Mouse (Mus musculus) adrenal gland (tissue): ENCODE measurements around the gene Klhl31.

Source experiments
- intact Hi-C: fragments of 180-260 bp; cut with DNase I; formaldehyde crosslinking; loops from one replicate; pipeline ENCODE4 v1.15.1; 2025

The Klhl31 gene

GRCm38 (mm10) chr9:77622874-77623273 is 13.4 kb upstream of the Klhl31 start:
- intact Hi-C loops = no loop called here

DNA sequence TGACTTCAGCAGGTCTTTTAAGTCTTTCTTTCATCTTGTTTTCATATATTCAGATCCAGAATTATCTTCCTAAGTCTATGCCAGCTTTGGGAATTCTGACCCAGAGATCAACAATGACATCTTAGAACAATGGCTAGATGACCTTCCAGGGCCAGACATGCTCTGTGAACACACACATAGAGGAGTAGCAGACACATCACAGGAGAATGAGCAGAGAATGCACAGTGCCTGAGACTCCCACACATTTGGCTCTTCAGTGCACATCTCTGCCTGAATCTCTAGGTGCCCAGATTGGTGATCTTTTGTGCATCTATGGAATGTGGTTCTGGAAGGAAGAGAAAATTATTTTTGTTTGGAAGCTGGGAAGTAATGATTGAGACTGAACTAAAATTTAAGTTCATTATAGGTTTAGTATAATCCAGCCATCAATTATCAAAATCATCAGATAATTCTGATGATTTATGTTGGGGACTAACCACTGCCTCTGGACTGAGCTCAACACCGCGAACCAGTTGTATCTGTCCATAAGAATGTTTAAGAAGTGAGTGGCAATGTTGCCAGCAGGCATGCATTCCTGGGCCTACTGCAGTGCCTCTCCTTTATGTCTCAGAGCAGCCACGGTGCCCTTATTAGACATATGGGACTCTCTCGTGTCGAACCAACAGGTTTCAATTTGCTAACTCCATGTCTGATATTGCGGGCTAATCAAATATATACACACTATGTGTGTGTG is 12.8 kb upstream of the Klhl31 start:
- intact Hi-C loops = no loop called here

DNA sequence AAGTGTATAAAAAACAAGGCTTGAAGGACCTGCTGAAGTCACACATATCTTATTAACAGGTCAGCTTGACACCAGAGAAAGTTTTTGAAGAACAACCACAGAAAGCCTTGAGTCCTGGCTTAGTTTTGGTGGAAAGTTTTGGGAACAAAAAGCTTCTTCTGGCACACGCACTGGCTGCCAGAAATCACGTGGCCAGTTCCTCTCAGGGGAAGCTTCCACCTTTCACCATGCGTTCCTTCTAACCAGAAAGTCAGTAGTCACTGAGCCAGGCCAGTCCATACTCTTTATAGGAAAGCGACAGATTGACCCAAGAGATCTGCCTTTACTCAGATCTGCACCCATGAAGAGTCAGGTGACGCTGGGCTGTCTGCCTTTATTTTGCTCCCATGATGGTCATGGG is 12.1 kb upstream of the Klhl31 start:
- intact Hi-C loops = no loop called here

DNA sequence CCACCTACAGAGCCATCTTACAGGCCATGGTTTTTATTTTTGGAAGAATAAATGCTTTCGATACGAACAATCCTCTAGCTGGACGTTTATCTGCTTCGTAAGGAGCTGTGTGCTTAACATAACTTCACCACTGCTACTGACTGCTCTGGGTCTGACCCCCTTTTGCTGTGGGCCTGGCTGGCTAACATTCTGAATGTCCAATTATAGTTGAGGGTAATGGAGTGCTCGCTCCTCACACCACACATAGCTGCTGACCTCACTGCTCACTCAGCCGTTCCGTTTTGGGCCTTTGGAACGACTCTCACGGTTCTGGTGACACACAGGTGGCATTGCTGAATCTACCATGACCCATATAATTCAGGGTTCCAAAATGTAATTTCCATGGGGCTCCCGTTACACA is 7.6 kb upstream of the Klhl31 start:
- intact Hi-C loops = no loop called here

DNA sequence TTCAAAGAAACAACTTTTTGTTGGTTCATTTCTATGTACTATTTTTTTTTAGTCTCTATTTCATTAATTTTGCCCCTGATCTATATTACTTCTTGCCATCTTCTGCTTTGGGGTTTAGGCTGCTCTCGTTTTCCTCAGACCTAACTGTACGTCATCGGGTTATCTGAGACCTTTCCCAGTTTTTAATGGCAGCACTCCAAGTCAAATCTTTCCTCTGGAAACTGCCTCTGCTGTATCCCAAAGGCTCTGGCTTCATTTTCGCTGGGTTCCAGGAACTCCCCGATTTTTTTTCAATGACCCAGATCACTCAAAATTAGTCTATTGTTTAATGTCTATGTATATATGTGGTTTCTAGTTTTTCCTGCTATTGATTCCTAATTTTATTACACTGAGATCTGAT is 6.6 kb upstream of the Klhl31 start:
- intact Hi-C loops = no loop called here

- intact Hi-C loops = no loop called here
These were observed 5.5 kb upstream of the Klhl31 start for GRCm38 (mm10) chr9:77630764-77631163.

GRCm38 (mm10) chr9:77632432-77632831 is 3.9 kb upstream of the Klhl31 start:
- intact Hi-C loops = no loop called here

- intact Hi-C loops = no loop called here
These were observed 297 bp upstream of the Klhl31 start for GRCm38 (mm10) chr9:77636003-77636402.

DNA sequence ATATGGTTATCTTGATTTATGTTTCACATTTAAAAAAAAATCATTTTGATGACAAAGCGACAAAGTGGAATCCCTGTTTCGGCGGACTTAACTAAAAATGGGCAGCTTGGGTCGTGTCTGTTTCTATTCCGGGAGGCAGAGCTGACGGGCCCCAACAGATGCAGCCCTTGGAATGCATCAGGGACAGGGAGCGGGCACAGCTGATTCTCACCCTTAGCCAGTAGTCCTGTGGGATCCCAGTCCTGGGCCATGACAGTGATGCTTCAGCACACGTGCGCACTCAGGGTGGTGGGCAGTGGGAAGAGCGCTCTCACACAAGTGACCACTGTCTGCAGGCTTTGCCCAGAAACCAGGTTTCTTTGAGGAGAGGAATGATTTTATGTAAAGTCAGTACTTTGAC is 1.1 kb downstream of the Klhl31 start:
- intact Hi-C loops = no loop called here

DNA sequence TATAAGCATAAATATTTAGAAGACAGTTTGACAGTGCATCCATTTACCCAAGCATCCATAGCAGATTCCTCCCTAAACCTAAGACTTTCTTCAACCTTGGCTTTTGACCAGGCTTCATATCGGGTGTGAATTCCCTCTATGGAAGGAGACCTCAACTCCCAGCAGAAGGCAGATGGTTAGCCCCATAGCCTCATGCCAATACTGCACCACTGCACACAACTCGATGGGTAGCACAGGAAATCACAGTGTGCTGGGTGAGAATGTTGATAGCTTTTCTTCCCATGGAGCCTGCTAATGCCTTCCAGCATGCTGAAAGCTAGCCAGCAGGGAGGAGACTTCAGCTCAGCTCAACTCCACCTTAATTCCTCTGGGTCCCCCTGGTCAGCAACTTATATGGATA is 8.9 kb downstream of the Klhl31 start:
- intact Hi-C loops = no loop called here

DNA sequence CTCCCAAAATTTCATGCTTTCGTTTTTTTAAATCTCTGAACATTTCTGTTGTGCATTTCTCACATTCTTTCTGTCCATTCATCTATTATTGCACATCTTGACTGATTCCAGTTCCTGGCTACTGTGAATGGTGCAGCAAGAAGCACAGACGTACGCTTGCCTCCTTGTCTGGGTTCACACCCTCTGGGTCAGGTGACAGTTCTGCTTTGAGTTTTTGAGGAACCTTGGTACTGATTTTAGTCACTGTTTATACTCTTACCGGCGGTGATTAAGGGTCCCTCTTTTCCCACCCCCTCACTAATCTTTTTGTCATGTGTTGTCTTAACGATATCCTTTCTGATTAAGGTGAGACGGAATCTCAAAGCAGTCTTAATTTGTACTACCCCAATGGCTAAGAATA is 15.5 kb downstream of the Klhl31 start:
- intact Hi-C loops = no loop called here

- intact Hi-C loops = no loop called here
These were observed 17.6 kb downstream of the Klhl31 start for GRCm38 (mm10) chr9:77653907-77654306.

DNA sequence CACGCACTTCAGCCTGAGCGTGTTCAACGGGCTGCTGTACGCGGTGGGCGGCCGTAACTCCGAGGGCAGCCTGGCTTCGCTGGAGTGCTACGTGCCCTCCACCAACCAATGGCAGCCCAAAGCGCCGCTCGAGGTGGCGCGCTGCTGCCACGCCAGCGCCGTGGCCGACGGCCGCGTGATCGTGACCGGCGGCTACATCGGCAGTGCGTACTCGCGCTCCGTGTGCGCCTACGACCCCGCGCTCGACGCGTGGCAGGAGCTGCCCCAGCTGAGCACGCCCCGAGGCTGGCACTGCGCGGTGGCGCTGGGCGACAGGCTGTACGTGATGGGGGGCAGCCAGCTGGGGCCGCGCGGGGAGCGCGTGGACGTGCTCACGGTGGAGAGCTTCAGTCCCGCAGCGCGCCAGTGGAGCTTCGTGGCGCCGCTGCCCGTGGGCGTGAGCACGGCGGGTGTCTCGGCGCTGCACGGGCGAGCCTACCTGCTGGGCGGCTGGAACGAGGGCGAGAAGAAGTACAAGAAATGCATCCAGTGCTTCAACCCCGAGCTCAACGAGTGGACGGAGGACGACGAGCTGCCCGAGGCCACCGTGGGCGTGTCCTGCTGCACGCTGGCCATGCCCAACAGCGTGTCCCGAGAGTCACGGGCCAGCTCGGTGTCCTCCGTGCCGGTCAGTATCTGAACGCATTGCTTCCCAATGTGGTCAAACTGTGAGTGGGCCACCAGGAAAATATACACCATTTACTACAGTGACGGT is 19.1 kb downstream of the Klhl31 start:
- intact Hi-C loops = loop anchor here (5.0 kb wide), 2 partner anchors 102 to 127 kb away; no protein-coding TSS in a partner anchor

GRCm38 (mm10) chr9:77655935-77656288 is 19.6 kb downstream of the Klhl31 start:
- intact Hi-C loops = loop anchor here (5.0 kb wide), 2 partner anchors 101 to 126 kb away; no protein-coding TSS in a partner anchor

DNA sequence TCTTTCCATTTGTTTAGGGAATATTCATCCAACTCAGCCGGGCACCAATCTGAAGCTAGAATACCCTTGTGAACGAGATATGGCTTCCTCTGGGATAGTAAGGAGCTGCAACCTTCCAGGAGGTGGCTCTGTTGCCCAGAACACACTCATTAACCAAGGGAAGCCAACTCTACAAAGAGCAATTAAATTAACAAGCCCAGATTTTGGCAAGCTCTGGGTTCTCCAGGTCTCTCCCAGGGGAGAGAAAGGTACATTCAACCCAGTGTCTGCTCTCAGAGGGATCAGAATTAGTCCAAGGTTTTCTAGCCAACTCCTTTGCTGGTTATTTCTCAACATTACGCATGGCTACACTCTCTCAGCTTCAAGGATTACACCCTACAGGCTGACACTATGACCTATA is 26.6 kb downstream of the Klhl31 start:
- intact Hi-C loops = no loop called here

- intact Hi-C loops = no loop called here
These were observed 33.8 kb downstream of the Klhl31 start for GRCm38 (mm10) chr9:77670095-77670494.

DNA sequence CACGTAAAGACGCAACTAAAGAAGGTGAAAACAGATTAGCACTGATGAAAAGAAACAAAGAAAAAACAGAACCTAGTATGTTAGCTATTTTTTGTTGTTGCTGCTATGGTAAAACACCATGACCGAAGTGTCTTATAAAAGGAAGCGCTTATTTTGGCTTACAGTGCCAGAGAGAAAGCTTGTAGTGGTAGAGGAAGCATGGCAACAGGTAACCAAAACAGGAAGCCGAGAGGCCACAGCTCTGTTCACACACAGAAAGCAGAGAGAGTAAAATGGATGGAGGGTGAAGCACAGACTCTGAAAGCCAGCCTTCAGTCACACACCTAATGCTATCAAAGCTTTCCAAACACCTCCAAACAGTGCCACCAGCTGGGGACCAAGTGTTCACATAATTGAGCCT is 34.7 kb downstream of the Klhl31 start:
- intact Hi-C loops = no loop called here

DNA sequence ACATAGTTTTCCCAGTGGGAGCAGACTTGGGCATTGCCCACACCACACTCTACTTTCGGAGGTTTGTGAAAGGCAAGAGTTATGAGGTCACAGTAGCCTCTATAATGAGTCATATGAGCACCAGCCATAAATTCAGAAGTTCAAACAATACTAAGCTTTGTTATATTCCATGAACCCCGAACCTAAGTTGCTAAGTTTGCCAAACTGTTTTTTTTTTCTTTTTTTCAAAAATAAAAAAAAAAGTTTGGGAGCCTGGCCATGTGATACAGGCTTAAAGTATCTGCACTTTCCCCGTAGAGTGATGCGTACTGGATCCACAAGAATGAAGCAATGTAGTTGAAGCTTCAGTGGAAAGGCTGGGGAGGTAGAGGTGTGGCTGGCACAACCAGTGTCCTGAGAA is 36.9 kb downstream of the Klhl31 start:
- intact Hi-C loops = no loop called here

DNA sequence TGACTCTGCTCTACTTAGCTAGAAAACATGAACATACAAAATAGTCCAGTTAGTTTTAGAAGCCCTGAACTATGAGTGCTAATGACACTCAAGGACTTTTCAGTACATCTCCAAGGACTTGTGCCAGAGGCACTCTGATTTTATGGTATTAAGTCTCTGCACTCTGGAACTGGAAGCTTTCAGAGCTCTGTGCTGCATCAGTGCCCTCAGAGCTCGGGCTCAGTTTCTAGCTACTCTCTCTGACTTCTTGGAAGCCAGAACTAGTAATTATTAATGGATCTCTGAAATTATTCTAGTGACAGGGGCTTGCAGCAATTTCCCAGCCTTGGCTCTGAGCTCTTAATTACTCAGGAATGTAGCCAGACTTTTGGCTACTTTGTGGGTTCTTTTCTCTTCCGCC is 37.7 kb downstream of the Klhl31 start:
- intact Hi-C loops = no loop called here

- intact Hi-C loops = no loop called here
These were observed 48.6 kb downstream of the Klhl31 start for GRCm38 (mm10) chr9:77684938-77685337.

DNA sequence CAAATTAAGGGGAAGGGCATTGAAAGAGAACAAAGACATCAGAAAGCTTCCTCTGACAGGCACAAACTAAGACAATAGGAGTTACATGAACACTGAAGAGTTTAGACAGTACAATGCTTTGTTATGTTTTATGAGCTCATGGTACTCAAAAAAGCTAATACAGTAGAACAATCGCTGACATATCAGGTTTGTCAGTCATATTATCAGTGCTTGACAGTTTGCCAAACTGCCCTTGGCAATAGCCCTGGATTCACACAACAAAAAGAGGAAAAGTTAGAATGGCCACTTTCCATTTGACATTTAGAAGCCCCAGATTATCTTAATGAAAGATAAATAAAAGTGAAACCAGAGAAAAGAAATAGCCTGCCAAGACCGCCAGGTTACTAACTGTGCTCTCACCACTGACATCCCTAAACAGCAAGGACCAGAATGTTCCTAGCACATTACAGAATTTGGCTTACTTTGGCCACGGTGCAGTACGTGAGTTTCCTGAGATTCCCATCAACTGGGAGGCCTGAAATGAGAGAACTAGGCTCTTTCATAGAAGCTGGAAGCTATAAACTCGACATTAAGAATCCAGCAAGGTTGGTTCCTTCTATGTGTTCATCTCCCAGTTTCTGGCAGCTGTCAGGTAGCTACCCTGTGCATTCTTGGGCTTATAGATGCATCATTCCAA is 49.7 kb downstream of the Klhl31 start:
- intact Hi-C loops = no loop called here

DNA sequence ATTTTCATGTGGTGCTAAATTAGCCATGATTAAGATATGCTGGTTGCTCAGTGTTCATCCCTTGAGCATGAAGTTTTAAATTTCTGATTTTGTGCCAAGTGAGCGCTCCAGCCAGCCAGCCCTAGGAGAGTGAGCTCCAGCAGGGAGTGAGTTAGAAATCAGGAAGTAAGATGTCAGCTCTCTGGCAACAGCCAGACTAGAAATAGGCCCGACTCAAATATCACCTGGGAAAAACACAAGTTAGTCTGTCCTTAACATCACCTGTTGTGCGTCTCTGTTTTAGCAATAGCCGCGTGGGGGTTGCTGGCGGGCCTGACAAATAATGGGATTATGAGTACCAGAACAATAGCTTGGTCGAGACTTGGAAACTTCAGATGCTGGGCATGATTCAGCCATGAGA is 56.4 kb downstream of the Klhl31 start:
- intact Hi-C loops = no loop called here
